Mouse (Mus musculus) left cerebral cortex, adult 18-20 months (tissue): ENCODE results near the gene Kdm2a. TPM values are rescaled to one million over a fixed set of nuclear protein-coding genes. Genes with fewer than 3 reads are reported as not detected.

ENCODE experiments used
- DNase-seq, 2 experiments: peaks; one replicate each; pipeline ENCODE4 v3.0.0; 2021 to 2022; ENCODE audit warnings: low spot score in 2 of 2, mixed read lengths in 1 of 2
- long read RNA-seq, 2 experiments: library from polyadenylated mRNA; stranded (forward); transcript quantifications; one replicate each; pipeline ENCODE4 v2.0.0; 2021
- total RNA-seq, 2 experiments: library from RNA; stranded (reverse); gene quantifications; 2 replicates each; pipeline ENCODE4 v1.2.3; 2021

Gene Kdm2a
- total RNA-seq, result 10 to 100 TPM; 74.0 to 77.0 TPM
- long read RNA-seq, experiment 1, full-length matches to known transcripts, result 8 of 27 reads
- long read RNA-seq, experiment 1, partial matches to known transcripts, result 5 of 27 reads
- long read RNA-seq, experiment 1, other reads (novel, unspliced or antisense), result 14 of 27 reads
- long read RNA-seq, experiment 2, partial matches to known transcripts, result 3 of 6 reads
- long read RNA-seq, experiment 2, other reads (novel, unspliced or antisense), result 3 of 6 reads

DNA sequence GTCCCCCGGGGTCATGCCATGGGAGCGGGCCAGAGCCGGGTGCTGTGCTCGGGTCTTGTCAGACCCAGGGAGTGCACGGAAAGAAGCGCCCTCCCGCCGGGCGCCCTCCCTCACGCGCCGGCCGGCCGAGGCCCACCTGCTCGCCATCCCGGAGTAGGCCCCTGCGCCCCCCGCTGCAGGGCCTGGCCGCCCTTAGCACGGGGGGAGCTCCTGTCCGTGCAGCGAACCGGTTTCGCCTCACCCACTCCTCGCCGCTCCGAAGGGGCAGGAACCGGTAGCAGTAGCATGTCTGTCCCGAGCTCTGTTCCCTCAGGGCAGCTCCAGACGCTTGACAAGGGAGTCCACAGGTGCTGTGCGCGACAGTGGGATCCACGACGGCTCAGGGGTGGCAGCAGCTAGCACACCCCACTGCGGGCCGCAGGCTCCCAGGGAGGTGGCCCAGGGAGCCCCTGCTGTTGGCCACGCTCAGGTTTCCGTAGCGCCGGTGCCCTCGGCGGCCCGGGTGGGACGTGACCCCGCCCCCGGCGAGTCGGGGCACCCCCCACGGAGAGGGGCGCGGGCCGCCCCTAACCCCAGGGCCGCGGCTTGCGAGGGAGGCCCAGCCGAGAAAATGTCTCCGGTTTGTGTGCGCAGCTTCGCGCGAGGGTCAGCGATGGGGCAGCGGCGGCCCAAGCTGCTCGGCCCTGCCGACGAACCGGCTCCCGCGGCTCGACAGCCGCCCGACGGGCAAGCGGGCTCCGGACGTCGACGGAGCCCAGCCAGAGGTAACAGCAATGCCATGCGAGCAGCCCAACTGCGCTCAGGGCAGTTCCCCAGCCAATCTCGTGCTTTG lies at the start of gene Kdm2a:
Gene Kdm2a, minus strand, starts transcription at position 488 of the 832 bp plus-strand sequence.
- peak; percentile 26 to 27 for DNase-seq

- no peak for DNase-seq
These were observed 49.4 kb upstream of the Kdm2a start for GRCm38 (mm10) chr19:4447445-4447844.

GRCm38 (mm10) chr19:4446661-4447420 lies 48.8 kb upstream of the Kdm2a start:
- DNase-seq, result no peak

- DNase-seq, result peak; percentile 67 to 68
These were observed 44.3 kb upstream of the Kdm2a start for GRCm38 (mm10) chr19:4442408-4442807.

- no peak for DNase-seq
These were observed 43.6 kb upstream of the Kdm2a start for GRCm38 (mm10) chr19:4441621-4442161.

DNA sequence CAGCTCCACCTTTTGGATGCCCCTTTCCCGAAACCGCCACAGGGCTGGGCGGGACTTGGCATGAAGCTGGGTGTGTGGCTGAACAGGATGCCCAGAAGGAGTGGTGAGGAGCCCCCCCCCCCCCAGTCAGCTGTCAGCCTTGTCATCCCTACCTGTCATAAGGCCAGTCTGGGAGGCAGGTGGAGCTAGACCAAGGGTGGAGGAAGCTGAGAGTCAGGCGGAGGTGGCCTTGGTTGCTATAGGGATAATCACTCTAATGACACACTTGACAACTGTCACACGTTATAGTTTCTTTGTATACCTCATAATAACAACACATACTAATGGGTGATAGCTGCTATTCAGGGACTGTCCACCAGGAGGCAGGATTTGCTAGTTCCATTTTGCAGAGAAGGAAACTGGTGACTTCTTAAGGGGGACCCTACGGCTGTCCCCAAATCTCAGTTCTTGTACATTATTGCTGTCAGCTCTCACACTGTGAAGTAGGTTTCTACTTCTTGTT lies 43.1 kb upstream of the Kdm2a start:
- DNase-seq, result peak in 1 of 2 experiments; percentile 48

DNA sequence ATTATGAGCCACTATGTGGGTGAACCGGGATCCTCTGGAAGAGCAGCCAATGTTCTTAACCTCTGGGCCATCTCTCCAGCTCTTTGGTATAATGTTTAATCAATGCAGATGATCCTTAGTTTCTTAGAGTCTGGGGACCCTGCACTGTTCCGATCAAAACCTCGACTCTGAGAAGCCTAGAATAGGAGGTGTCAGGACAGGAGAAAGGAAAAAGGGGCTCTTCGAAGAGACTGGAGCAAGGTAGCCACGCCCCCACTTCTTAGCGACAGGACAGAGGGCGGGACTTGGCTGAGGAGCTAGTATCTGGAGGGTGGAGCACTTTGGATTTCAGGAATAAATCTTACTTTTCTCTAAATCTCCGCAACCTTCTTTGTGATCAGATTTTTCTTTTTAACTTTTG lies 42.1 kb upstream of the Kdm2a start:
- DNase-seq, result no peak

- DNase-seq, result no peak
These were observed 41.2 kb upstream of the Kdm2a start, which contains the start of gene Rhod for GRCm38 (mm10) chr19:4439161-4439801. Rhod (minus strand) TSS chr19:4439432.

- no peak for DNase-seq
These were observed 40.7 kb upstream of the Kdm2a start for GRCm38 (mm10) chr19:4438791-4439160.

DNA sequence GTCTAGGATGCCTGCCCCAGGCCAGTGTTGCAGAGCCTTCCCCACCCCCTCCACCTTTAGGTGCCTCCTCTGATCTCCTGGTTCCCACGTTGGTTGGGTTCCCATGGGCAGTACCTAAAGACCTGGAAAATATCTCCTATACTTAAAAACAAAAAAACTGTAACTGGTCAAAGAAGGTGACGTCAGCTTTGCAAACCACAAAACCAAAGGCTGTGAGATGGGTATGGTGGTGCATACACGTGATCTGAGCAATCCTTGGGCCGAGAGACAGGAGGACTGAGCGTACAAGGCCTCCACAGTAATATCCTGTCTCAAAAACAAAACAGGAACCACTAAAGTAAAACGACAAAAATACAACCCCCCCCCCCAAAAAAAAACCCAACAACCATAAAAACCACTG lies 39.8 kb upstream of the Kdm2a start:
- no peak for DNase-seq

DNA sequence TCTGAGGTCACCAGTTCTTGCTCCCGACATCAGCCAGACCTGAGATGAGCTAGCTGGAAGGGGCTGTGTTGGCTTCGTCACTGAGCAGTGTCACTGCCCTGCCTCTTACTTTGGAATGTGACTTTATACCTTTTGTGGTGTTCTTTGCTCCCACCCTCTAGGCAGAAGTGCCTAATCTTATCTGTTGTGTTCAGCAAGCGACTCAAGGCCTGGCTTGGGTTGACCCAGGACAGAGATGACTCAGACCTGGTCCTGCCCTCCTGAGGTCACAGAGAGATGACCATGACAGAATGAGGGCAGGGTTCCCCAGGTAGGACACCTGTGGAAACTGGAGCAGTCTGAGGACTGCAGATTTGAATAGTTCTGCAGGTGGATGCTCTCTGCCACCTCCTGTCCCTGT lies 38.2 kb upstream of the Kdm2a start:
- no peak for DNase-seq

DNA sequence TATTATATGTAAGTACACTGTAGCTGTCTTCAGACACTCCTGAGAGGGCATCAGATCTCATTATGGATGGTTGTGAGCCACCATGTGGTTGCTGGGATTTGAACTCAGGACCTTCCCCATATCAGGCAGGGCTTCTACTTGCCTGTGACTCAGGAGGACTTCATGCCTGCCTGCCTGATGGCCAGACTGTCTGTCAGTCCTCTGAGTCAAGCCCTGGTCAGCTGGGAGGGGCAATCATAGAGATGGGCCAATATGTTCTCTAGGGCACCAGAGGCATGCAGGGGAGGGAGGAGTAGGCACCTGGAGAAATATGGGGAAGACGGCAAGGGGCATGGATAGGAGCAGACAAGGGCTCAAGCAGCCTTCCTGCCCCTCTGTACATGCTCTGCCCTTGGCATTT lies 36.9 kb upstream of the Kdm2a start:
- DNase-seq, result no peak

DNA sequence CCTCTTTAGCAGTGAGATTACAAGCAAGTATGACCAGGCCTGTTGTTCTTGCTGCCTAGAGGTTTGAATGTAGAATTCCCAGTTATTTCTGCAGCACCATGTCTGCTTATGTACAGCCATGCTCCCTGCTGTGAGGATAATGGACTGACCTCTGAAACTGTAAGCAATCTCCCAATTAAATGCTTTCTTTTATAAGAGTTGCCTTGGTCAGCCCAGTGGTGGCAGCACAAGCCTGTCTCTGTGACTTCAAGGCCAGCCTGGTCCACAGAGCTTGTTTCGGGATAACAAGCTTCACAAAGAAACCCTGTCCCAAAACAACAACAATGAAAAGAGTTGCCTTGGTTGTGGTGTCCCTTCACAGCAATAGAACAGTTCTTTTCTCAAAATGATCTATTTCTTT lies 35.7 kb upstream of the Kdm2a start:
- DNase-seq, result no peak

DNA sequence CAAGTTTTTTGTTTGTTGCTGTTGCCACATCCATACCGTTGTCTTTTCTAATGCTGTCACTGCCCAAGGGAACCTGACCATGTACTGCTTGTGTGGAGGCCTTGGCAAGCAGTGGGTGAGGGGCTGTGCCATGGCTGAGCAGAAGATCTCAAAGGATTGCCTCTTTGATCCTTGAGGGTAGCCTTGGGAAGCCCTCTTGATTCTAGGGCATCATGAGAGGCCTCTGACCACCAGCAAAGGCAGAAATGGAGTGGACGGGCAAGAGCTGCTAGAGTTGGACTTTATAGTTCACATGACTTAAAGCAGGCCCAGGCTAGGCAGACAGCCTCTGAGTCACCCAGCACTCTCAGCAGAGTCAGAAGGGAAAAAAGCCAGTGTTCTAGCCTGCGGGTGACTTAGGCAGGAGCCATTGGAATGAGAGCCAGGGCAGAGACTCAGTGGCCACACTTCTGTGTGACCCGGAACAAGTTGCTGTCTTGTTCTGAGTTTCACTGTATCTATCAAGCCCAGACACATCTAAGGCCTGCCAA lies 32.1 kb upstream of the Kdm2a start:
- DNase-seq, result no peak

- peak in 1 of 2 experiments; percentile 27 for DNase-seq
These were observed 27.7 kb upstream of the Kdm2a start for GRCm38 (mm10) chr19:4425610-4426366.

DNA sequence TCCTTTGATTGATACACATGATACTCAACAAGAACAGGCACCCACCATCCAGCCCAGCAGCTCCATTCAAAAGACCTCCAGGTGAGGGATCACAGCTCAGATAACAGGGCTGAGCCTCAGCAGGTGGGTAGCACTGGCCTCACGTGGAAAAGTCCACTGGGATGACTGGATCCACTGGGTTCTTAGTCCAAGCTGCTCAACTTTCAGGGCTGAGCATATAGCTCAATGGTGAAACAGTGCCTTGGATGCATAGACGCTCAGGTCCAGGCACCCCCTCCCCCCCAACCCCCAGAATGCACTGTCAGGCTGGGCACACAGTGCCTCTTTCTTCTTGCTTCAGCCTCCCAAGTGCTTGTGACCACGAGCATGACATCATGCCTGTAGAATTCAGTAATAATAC lies 24.9 kb upstream of the Kdm2a start:
- no peak for DNase-seq

GRCm38 (mm10) chr19:4422581-4422980 lies 24.5 kb upstream of the Kdm2a start:
- DNase-seq, result no peak

GRCm38 (mm10) chr19:4420153-4420910 lies 22.2 kb upstream of the Kdm2a start:
- no peak for DNase-seq

DNA sequence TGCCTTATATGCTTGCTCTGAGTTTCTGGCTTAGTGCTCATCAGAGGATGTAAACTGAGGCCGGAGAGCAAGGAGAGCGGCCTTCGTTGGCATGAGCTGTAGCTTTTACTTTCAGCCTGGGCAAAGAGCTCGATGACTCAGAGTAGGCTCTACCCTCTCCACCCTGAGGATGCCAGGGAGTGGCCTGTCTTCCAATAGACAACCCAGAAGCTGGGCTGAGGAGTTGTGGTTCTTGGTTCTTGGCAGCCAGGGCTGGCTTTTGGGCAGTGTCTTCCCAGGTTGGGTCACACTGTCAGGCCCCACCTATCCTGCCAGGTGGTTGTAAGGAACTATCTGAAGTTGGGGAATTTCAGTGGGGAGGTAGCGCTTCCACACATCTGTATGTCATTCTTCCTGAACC lies 21.6 kb upstream of the Kdm2a start:
- DNase-seq, result no peak
